Mouse (Mus musculus) stomach, postnatal 0 days (tissue): ENCODE measurements around the gene Slc17a8. TPM values are rescaled to one million over a fixed set of nuclear protein-coding genes. Genes with fewer than 3 reads are reported as not detected.
"Not testable (repeated sequence)": the region's sequence is repeated elsewhere in the genome, so short reads cannot be mapped to it uniquely, and the experiment has no call there.

Source experiments
- ATAC-seq: fragments of 200-750 bp; cut with Nextera tagmentation; 2 replicates; pipeline ENCODE4 v1.8.0; 2017; ENCODE audit not compliant: low FRiP score, low TSS enrichment
- DNase-seq: peaks from one replicate; pipeline ENCODE4 v3.0.0-alpha.2; 2016; ENCODE audit warnings: low spot score
- H3K27ac ChIP-seq: fragments of 300-500 bp; sonication (generic); replicated peaks from 2 replicates; pipeline ENCODE4 v1.5.1; 2014; ENCODE audit warnings: mild to moderate bottlenecking, control low read depth
- H3K27me3 ChIP-seq: fragments of 300-500 bp; sonication (generic); 2 replicates; pipeline ENCODE4 v1.6.1; 2014; ENCODE audit warnings: low read length; ENCODE audit not compliant: control insufficient read depth, insufficient read depth
- H3K36me3 ChIP-seq: fragments of 300-500 bp; sonication (generic); 2 replicates; pipeline ENCODE4 v1.6.1; 2014; ENCODE audit warnings: low read length, mixed read lengths; ENCODE audit not compliant: control insufficient read depth, insufficient read depth
- H3K4me1 ChIP-seq: fragments of 300-500 bp; sonication (generic); replicated peaks from 2 replicates; pipeline ENCODE4 v1.6.1; 2014; ENCODE audit warnings: antibody characterized with exemption; ENCODE audit not compliant: control insufficient read depth, insufficient read depth
- H3K4me2 ChIP-seq: fragments of 300-500 bp; sonication (generic); replicated peaks from 2 replicates; pipeline ENCODE4 v1.6.1; 2014; ENCODE audit warnings: low read depth, mild to moderate bottlenecking, control low read depth, moderate library complexity
- H3K4me3 ChIP-seq: fragments of 300-500 bp; sonication (generic); 2 replicates; pipeline ENCODE4 v1.5.1; 2014; ENCODE audit warnings: low read depth, low read length, control low read depth
- H3K9ac ChIP-seq: fragments of 300-500 bp; sonication (generic); 2 replicates; pipeline ENCODE4 v1.6.1; 2014; ENCODE audit warnings: mild to moderate bottlenecking, low read length, control low read depth, mixed read lengths
- H3K9me3 ChIP-seq: fragments of 300-500 bp; sonication (generic); 2 replicates; pipeline ENCODE4 v1.6.1; 2016; ENCODE audit warnings: low read length; ENCODE audit not compliant: control insufficient read depth
- CTCF ChIP-seq: IDR thresholded peaks from 2 replicates; pipeline ENCODE4 v1.5.1; 2016; ENCODE audit warnings: antibody characterized with exemption, low read depth, mild to moderate bottlenecking, moderate library complexity
- EP300 ChIP-seq: optimal IDR thresholded peaks from 2 replicates; pipeline ENCODE3; 2016; ENCODE audit warnings: antibody characterized with exemption
- WGBS: fragments of 180-500 bp; shearing (Covaris S2); extraction: QIAGEN DNeasy Blood & Tissue Kit; methylation state at CpG from one replicate; pipeline ENCODE4 v1.1.7; 2014; 5-methylcytosine and 5-hydroxymethylcytosine counted together
- polyA plus RNA-seq: library from polyadenylated mRNA; unstranded; fragments of >200 nt; fragmentation: Nextera tagmentation; extraction: Ambion mirVana; gene quantifications from 2 replicates; pipeline ENCODE4 v1.2.1, GENCODE M21; 2015

Gene Slc17a8
- polyA plus RNA-seq: 0.02 TPM in 1 of 2 replicates, not detected in the other

DNA sequence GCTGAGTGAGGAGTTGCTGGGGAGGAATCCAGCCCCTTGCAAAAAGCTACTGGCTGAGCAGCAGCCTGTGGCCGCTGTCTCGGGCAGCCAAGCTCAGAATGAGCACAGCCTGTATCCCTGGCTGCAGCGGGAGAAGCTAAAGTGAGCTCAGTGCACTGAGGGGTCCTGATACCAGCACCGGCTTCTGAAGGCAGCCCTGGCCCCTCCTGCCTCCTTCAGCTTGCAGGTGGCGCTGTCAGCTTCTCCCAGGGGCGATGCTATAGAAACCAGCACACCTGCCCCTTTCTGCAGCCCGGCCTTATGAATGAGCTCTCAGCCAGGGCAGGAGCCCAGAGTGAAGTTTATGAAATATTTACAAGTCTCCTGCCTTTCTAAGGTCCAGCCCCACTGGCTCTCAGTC lies at the start of gene Slc17a8:
TSS of gene Slc17a8 (minus strand) at position 125 of the 400 bp plus-strand sequence.
- Histone ChIP-seq H3K9me3 (no peaks in the 10 kb centered on the region), H3K4me3 (no peak within 1 kb of the TSS), H3K9ac (no peak within 1 kb of the TSS), H3K27me3 (no peaks in the 10 kb centered on the region), H3K36me3 (no peaks in the 10 kb centered on the region), H3K27ac (no peak within 1 kb of the TSS), H3K4me1 (no peaks in the 10 kb centered on the region), H3K4me2 (no peak within 1 kb of the TSS)
- DNase-seq (no peak), ATAC-seq (no peak)
- 20% methylated on average over 7 of the region's 7 CpGs for WGBS
- no peak for TF ChIP-seq CTCF
- no peak for TF ChIP-seq EP300

DNA sequence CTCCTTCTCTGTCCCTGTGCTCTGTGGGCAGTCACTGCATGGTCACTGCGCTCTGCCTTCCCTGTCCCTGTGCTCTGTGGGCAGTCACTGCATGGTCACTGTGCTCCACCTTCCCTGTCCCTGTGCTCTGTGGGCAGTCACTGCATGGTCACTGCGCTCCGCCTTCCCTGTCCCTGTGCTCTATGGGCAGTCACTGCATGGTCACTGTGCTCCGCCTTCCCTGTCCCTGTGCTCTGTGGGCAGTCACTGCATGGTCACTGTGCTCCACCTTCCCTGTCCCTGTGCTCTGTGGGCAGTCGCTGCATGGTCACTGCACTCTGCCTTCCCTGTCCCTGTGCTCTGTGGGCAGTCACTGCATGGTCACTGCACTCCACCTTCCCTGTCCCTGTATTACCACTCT lies 49.3 kb upstream of the Slc17a8 start:
- not testable (repeated sequence) for H3K4me3 ChIP-seq, H3K36me3 ChIP-seq, H3K27ac ChIP-seq, H3K9ac ChIP-seq, ATAC-seq, DNase-seq, H3K4me1 ChIP-seq, H3K4me2 ChIP-seq, H3K27me3 ChIP-seq, H3K9me3 ChIP-seq
- WGBS: 92% methylated on average over 5 of the region's 5 CpGs

DNA sequence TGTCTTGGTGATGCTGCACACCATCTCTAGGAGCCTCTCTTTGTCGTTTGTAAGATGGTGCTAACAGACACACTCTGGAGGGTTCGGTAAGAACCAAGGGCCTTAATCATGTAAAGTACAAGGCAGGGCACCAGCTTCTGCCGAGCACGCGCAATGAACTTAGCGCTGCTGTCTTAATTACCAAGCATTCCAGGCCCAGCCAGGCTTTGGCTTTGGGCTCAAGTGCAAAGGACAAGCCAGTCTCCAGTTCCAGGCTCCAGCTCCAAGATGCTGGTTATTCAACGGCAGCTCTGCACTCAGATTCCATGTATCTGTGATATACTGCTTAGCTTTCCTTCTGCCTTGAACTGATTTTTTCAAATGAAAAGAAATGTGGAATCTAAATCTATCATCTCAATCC lies 46.5 kb upstream of the Slc17a8 start:
- Histone ChIP-seq H3K9ac (no peak overlapping the region), H3K36me3 (peaks cover 5% of the 10 kb centered on the region; the same call in 1 of the 2 replicates), H3K9me3 (no peaks in the 10 kb centered on the region), H3K4me2 (no peak overlapping the region), H3K4me3 (no peak overlapping the region), H3K27me3 (no peaks in the 10 kb centered on the region), H3K4me1 (no peaks in the 10 kb centered on the region), H3K27ac (no peak overlapping the region)
- no peak for TF ChIP-seq CTCF
- TF ChIP-seq EP300: no peak
- DNase-seq (no peak), ATAC-seq (no peak)
- 87% methylated on average over 7 of the region's 7 CpGs for WGBS

DNA sequence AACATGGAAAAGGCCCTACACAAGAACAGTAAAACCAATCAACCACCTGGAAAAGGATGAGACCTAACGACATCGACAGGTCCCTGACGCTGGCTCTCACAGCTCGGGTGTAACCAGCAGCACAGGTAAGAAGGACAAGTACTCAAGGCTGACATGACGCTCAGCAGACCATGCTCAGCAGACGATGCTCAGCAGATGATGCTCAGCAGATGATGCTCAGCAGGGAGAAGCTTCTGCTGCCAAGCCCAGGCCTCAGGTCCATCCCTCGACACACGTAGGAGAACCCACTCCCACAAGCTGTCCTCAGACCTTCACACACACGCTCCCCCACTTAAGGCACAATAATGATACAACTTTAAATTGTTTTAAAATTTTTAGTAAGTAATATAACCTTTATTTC lies 44.6 kb upstream of the Slc17a8 start:
- Histone ChIP-seq H3K9me3 (no peaks in the 10 kb centered on the region), H3K27ac (no peak overlapping the region), H3K36me3 (peaks cover 5% of the 10 kb centered on the region; the same call in 1 of the 2 replicates), H3K4me3 (no peak overlapping the region), H3K27me3 (no peaks in the 10 kb centered on the region), H3K9ac (no peak overlapping the region), H3K4me1 (no peaks in the 10 kb centered on the region), H3K4me2 (no peak overlapping the region)
- 94% methylated on average over 9 of the region's 9 CpGs for WGBS
- ATAC-seq (no peak), DNase-seq (no peak)
- TF ChIP-seq CTCF: no peak
- no peak for TF ChIP-seq EP300

DNA sequence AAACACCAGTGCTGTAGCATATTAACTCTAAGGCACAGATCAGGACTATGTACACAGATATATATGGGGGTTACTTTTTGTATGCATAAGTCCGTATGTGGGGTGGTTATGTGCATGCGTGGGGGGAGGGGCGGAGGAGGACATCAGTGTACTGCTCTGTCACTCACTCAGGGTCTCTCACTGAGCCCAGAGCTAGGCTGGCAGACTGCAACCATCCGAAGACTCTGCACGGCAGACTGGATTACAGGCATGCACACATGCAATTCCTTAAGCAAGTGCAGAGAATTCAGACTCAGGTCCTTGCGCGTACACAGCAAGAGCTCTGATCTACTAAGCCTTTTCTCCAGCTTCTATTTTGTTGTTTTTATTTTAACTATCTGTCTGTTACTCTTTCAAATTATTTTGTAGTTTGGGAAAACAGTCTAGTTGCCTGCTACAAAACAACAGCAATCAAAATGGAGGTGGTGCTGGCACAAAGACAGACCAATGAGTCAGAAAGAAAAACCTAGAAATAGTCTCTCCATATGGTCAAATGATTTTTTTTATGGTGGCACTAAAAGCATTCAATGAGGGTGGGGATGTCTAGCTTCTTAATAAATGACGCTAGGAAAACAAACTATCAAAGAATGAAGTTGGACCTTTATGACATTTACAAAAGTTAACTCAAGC lies 44.1 kb upstream of the Slc17a8 start:
- no peak for DNase-seq
- no peaks in the 10 kb centered on the region for H3K27me3 ChIP-seq
- WGBS: 87% methylated on average over 8 of the region's 8 CpGs
- no peaks in the 10 kb centered on the region for H3K9me3 ChIP-seq
- TF ChIP-seq EP300 (no peak), CTCF (no peak)
- no peak overlapping the region for H3K27ac ChIP-seq
- no peak for ATAC-seq
- H3K36me3 ChIP-seq: peaks cover 5% of the 10 kb centered on the region; the same call in 1 of the 2 replicates
- H3K4me1 ChIP-seq: no peaks in the 10 kb centered on the region
- H3K9ac ChIP-seq: no peak overlapping the region
- no peak overlapping the region for H3K4me3 ChIP-seq
- no peak overlapping the region for H3K4me2 ChIP-seq

DNA sequence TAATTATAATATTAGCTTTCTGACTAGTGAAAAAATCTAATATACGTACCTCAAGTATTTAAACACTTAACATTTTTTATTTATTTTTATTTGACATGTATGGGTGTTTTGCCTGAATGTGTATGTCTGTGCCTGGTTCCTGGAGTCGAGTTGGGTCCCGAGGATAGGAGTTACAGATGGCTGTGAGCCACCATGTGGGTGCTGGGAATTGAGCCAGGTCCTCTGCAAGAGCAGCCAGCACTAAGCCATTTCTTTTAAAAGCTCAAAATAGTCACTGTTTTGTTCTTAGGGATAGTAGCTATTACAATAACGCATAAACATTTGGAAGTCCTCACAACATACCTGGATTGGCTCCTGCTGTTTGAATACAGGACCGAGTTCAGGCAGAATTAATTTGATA lies 35.3 kb upstream of the Slc17a8 start:
- no peaks in the 10 kb centered on the region for H3K4me1 ChIP-seq
- no peak overlapping the region for H3K4me3 ChIP-seq
- H3K27ac ChIP-seq: no peak overlapping the region
- ATAC-seq (no peak), DNase-seq (no peak)
- 65% methylated on average over 5 of the region's 5 CpGs for WGBS
- no peak for TF ChIP-seq CTCF
- no peak for TF ChIP-seq EP300
- H3K27me3 ChIP-seq: no peaks in the 10 kb centered on the region
- no peak overlapping the region for H3K9ac ChIP-seq
- peaks cover 18% of the 10 kb centered on the region for H3K36me3 ChIP-seq
- H3K9me3 ChIP-seq: no peaks in the 10 kb centered on the region
- no peak overlapping the region for H3K4me2 ChIP-seq
